Mouse (Mus musculus) stomach, postnatal 0 days (tissue): ENCODE data around the gene Rpp30. TPM values are rescaled to one million over a fixed set of nuclear protein-coding genes. Genes with fewer than 3 reads are reported as not detected.
A peak's percentile ranks its signal among the peaks of the same experiment; 100 is the strongest.

Source experiments
- ATAC-seq: fragments of 200-750 bp; cut with Nextera tagmentation; 2 replicates; pipeline ENCODE4 v1.8.0; 2017; ENCODE audit not compliant: low FRiP score, low TSS enrichment
- DNase-seq: peaks from one replicate; pipeline ENCODE4 v3.0.0-alpha.2; 2016; ENCODE audit warnings: low spot score
- H3K27ac ChIP-seq: fragments of 300-500 bp; sonication (generic); replicated peaks from 2 replicates; pipeline ENCODE4 v1.5.1; 2014; ENCODE audit warnings: mild to moderate bottlenecking, control low read depth
- H3K27me3 ChIP-seq: fragments of 300-500 bp; sonication (generic); 2 replicates; pipeline ENCODE4 v1.6.1; 2014; ENCODE audit warnings: low read length; ENCODE audit not compliant: control insufficient read depth, insufficient read depth
- H3K36me3 ChIP-seq: fragments of 300-500 bp; sonication (generic); 2 replicates; pipeline ENCODE4 v1.6.1; 2014; ENCODE audit warnings: low read length, mixed read lengths; ENCODE audit not compliant: control insufficient read depth, insufficient read depth
- H3K4me1 ChIP-seq: fragments of 300-500 bp; sonication (generic); replicated peaks from 2 replicates; pipeline ENCODE4 v1.6.1; 2014; ENCODE audit warnings: antibody characterized with exemption; ENCODE audit not compliant: control insufficient read depth, insufficient read depth
- H3K4me2 ChIP-seq: fragments of 300-500 bp; sonication (generic); replicated peaks from 2 replicates; pipeline ENCODE4 v1.6.1; 2014; ENCODE audit warnings: low read depth, mild to moderate bottlenecking, control low read depth, moderate library complexity
- H3K4me3 ChIP-seq: fragments of 300-500 bp; sonication (generic); 2 replicates; pipeline ENCODE4 v1.5.1; 2014; ENCODE audit warnings: low read depth, low read length, control low read depth
- H3K9ac ChIP-seq: fragments of 300-500 bp; sonication (generic); 2 replicates; pipeline ENCODE4 v1.6.1; 2014; ENCODE audit warnings: mild to moderate bottlenecking, low read length, control low read depth, mixed read lengths
- H3K9me3 ChIP-seq: fragments of 300-500 bp; sonication (generic); 2 replicates; pipeline ENCODE4 v1.6.1; 2016; ENCODE audit warnings: low read length; ENCODE audit not compliant: control insufficient read depth
- CTCF ChIP-seq: IDR thresholded peaks from 2 replicates; pipeline ENCODE4 v1.5.1; 2016; ENCODE audit warnings: antibody characterized with exemption, low read depth, mild to moderate bottlenecking, moderate library complexity
- EP300 ChIP-seq: optimal IDR thresholded peaks from 2 replicates; pipeline ENCODE3; 2016; ENCODE audit warnings: antibody characterized with exemption
- WGBS: fragments of 180-500 bp; shearing (Covaris S2); extraction: QIAGEN DNeasy Blood & Tissue Kit; methylation state at CpG from one replicate; pipeline ENCODE4 v1.1.7; 2014; 5-methylcytosine and 5-hydroxymethylcytosine counted together
- polyA plus RNA-seq: library from polyadenylated mRNA; unstranded; fragments of >200 nt; fragmentation: Nextera tagmentation; extraction: Ambion mirVana; gene quantifications from 2 replicates; pipeline ENCODE4 v1.2.1, GENCODE M21; 2015

Gene Rpp30
- polyA plus RNA-seq, 1 experiment from 2014 or later = 36.6 TPM

- no peak for ATAC-seq
- H3K27me3 ChIP-seq = no peaks in the 10 kb centered on the region
- H3K4me1 ChIP-seq = no peaks in the 10 kb centered on the region
- no peaks in the 10 kb centered on the region for H3K36me3 ChIP-seq
- TF ChIP-seq CTCF (no peak), EP300 (no peak)
- no peak overlapping the region for H3K4me3 ChIP-seq
- no peak overlapping the region for H3K27ac ChIP-seq
- no peaks in the 10 kb centered on the region for H3K9me3 ChIP-seq
- H3K4me2 ChIP-seq = no peak overlapping the region
- WGBS = 32% methylated on average over 6 of the region's 6 CpGs
- no peak overlapping the region for H3K9ac ChIP-seq
- no peak for DNase-seq
Measured at GRCm38 (mm10) chr19:36131990-36132389, 48.5 kb downstream of the Rpp30 start.

DNA sequence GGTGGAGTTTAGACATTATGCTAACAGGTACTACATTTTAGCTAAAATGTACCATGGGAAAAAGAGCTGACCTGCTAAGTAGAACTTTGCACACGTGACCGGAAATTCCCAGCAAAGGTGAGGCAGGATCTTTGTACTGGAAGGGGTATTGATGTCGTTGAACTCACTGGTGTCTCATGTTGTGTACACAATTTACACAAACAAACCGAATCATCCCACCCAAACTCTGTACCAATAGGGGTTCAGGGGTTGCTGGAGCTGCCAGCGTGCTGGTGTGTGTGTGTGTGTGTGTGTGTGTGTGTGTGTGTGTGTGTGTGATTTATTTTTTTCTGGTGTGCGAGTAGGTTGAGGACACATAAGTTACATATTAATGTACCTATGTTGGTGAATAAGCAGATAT, 49.5 kb downstream of the Rpp30 start:
- H3K9me3 ChIP-seq = no peaks in the 10 kb centered on the region
- no peak for DNase-seq
- WGBS = 79% methylated on average over 6 of the region's 6 CpGs
- no peak overlapping the region for H3K4me2 ChIP-seq
- H3K4me3 ChIP-seq = no peak overlapping the region
- no peak overlapping the region for H3K9ac ChIP-seq
- no peaks in the 10 kb centered on the region for H3K27me3 ChIP-seq
- H3K4me1 ChIP-seq = no peaks in the 10 kb centered on the region
- no peak for ATAC-seq
- no peak for TF ChIP-seq CTCF
- no peak for TF ChIP-seq EP300
- no peak overlapping the region for H3K27ac ChIP-seq
- H3K36me3 ChIP-seq = no peaks in the 10 kb centered on the region

DNA sequence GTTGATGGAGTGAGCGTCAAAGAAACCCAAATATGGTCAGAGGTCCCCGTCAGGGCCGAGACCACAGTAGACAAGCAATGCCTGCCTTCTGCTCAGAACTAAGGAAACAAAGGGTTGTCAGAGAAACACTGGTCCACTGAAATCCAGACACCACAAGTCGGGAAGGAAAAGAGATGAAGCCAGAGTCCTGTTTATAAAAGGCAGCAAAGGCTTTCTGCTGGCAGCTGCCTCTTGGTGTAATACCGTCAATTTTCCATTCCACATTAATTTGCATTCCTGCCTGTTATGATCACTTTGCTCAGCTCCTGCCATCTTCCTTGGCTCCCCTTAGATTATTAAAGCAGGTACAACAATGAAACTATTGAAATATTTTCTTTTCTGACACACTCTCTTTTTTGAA, 50.2 kb downstream of the Rpp30 start:
- Histone ChIP-seq H3K9me3 (no peaks in the 10 kb centered on the region), H3K36me3 (no peaks in the 10 kb centered on the region), H3K4me2 (no peak overlapping the region), H3K27ac (no peak overlapping the region), H3K27me3 (no peaks in the 10 kb centered on the region), H3K4me1 (no peaks in the 10 kb centered on the region), H3K9ac (no peak overlapping the region), H3K4me3 (no peak overlapping the region)
- no peak for TF ChIP-seq EP300
- no peak for TF ChIP-seq CTCF
- no peak for DNase-seq
- 25% methylated on average over 5 of the region's 5 CpGs for WGBS
- ATAC-seq = 0 out of 2 replicates have a peak, but pooled peaks have one; percentile 26

DNA sequence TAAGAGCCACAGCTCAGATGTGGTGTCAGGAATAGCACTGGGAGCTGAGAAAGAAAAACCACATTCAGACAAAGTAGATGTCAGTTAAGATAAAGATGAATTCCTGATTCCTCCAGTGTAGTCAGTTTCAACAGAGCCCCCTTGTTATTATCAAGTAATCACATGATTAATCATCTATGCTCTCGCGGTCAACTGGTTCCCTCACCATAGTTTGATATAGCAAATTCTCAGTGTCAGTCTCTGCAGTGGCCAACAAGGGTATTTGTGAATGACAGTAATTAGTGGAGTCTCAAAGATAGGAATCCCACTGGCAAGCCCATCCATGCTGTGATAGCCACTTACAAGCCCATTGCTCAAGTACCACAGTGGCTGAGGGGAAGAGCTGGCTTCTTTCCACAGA, 60.1 kb downstream of the Rpp30 start:
- ATAC-seq = no peak
- no peak for DNase-seq

GRCm38 (mm10) chr19:36148578-36148977, 65.1 kb downstream of the Rpp30 start:
- WGBS = 91% methylated on average over 6 of the region's 6 CpGs
- Histone ChIP-seq H3K9me3 (no peaks in the 10 kb centered on the region), H3K27me3 (no peaks in the 10 kb centered on the region), H3K27ac (no peak overlapping the region), H3K9ac (no peak overlapping the region), H3K4me2 (no peak overlapping the region), H3K4me3 (no peak overlapping the region), H3K4me1 (no peaks in the 10 kb centered on the region), H3K36me3 (no peaks in the 10 kb centered on the region)
- DNase-seq (no peak), ATAC-seq (no peak)
- TF ChIP-seq EP300 = no peak
- peak; percentile 35; the same call in 1 of the 2 replicates for TF ChIP-seq CTCF

More for the DNA sequence above, 60.1 kb downstream of the Rpp30 start:
- H3K4me3 ChIP-seq = no peak overlapping the region
- no peaks in the 10 kb centered on the region for H3K36me3 ChIP-seq
- TF ChIP-seq CTCF (no peak), EP300 (no peak)
- WGBS = 92% methylated on average over 2 of the region's 2 CpGs
- no peaks in the 10 kb centered on the region for H3K9me3 ChIP-seq
- no peak overlapping the region for H3K9ac ChIP-seq
- no peak overlapping the region for H3K4me2 ChIP-seq
- no peaks in the 10 kb centered on the region for H3K27me3 ChIP-seq
- no peak overlapping the region for H3K27ac ChIP-seq
- no peaks in the 10 kb centered on the region for H3K4me1 ChIP-seq

- Histone ChIP-seq H3K9me3 (no peaks in the 10 kb centered on the region), H3K27me3 (no peaks in the 10 kb centered on the region), H3K4me2 (no peak overlapping the region), H3K36me3 (no peaks in the 10 kb centered on the region), H3K9ac (no peak overlapping the region), H3K27ac (no peak overlapping the region), H3K4me1 (no peaks in the 10 kb centered on the region), H3K4me3 (no peak overlapping the region)
- no peak for TF ChIP-seq EP300
- TF ChIP-seq CTCF = no peak
- no peak for DNase-seq
- ATAC-seq = no peak
- 35% methylated on average over 4 of the region's 4 CpGs for WGBS
Measured at GRCm38 (mm10) chr19:36150241-36151007, 66.9 kb downstream of the Rpp30 start.

Other genes with a start within 250 kb of the Rpp30 start
- 0.02 and 0.06 TPM in 2 replicates for gene Htr7, start 26.2 kb upstream of the Rpp30 start, polyA plus RNA-seq
- 0.21 and 0.22 TPM in 2 replicates for gene Ankrd1, start 36.4 kb downstream of the Rpp30 start, polyA plus RNA-seq